Mouse (Mus musculus) liver, postnatal 0 days (tissue): ENCODE results near the gene Aox2.

Experiments used
- CTCF ChIP-seq: sonication (generic); IDR thresholded peaks from 2 replicates; pipeline ENCODE4 v1.5.1; 2016; ENCODE audit warnings: antibody characterized with exemption, low read depth
- EP300 ChIP-seq: IDR thresholded peaks from 2 replicates; pipeline ENCODE4 v1.6.1; 2016; ENCODE audit warnings: antibody characterized with exemption, low read depth, mild to moderate bottlenecking

GRCm38 (mm10) chr1:58237527-58238299 is 40.4 kb upstream of the Aox2 start:
- TF ChIP-seq EP300 (no peak), CTCF (no peak)
